Mouse (Mus musculus): ENCODE measurements around the gene Slc30a10. TPM values are rescaled to one million over a fixed set of nuclear protein-coding genes. Genes with fewer than 3 reads are reported as not detected.
A peak's percentile ranks its signal among the peaks of the same experiment; 100 is the strongest.

Slc30a10 gene
- polyA plus RNA-seq, 1 experiment from 2014 or later: 3.5 TPM

GRCm38 (mm10) chr1:185502550-185502949, 47.9 kb downstream of the Slc30a10 start:
- Histone ChIP-seq H3K4me1 (no peaks in the 10 kb centered on the region), H3K27ac (no peak overlapping the region), H3K9me3 (no peaks in the 10 kb centered on the region), H3K27me3 (ENCODE audit: insufficient read depth, poor library complexity, severe bottlenecking) (no peaks in the 10 kb centered on the region), H3K36me3 (no peaks in the 10 kb centered on the region), H3K4me3 (no peak overlapping the region)
- no peak for DNase-seq (ENCODE audit: low spot score)
- WGBS: 62% methylated on average over 6 of the region's 6 CpGs

DNA sequence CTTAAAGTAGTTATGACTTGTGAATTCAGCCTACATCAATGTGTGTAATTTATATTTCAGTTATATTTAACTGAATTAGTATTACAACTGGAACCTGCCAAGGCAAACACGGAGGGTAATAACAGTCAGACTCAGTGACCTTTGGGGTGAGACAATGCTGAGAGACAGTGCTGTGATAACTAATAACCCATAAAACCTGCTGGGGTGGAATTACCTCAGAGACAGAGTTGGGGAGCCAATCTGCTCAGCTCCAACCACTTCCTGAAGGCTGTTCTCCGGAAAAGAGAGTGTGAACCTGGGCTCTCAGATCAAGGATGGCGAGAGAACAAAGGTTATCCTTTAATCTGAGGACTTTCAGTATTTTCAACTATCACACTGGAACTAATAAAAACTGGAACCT, 54.4 kb downstream of the Slc30a10 start:
- Histone ChIP-seq H3K4me1 (no peaks in the 10 kb centered on the region), H3K27me3 (ENCODE audit: insufficient read depth, poor library complexity, severe bottlenecking) (no peaks in the 10 kb centered on the region), H3K9me3 (no peaks in the 10 kb centered on the region), H3K27ac (no peak overlapping the region), H3K36me3 (no peaks in the 10 kb centered on the region), H3K4me3 (no peak overlapping the region)
- 76% methylated on average over 3 of the region's 3 CpGs for WGBS
- DNase-seq (ENCODE audit: low spot score): no peak

DNA sequence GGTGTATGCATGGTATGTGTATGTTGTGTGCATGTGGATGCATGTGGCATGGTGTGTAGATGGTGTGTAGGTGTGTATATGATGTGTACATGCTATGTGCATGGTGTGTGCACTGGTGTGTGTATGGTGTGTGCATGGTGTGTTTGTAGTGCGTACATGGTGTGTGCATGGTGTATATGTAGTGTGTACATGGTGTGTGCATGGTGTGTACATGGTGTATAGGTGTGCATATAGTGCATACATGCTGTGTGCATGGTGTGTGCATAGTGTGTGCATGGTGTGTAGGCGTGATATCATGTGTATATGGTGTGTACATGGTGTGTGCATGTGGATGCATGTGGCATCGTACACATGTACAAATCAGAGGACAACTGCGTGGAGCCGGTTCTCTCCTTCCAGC, 56.7 kb downstream of the Slc30a10 start:
- H3K27me3 ChIP-seq (ENCODE audit: insufficient read depth, poor library complexity, severe bottlenecking): no peaks in the 10 kb centered on the region
- no peak overlapping the region for H3K27ac ChIP-seq
- peaks cover 6% of the 10 kb centered on the region for H3K4me1 ChIP-seq
- 92% methylated on average over 5 of the region's 5 CpGs for WGBS
- DNase-seq (ENCODE audit: low spot score): no peak
- H3K4me3 ChIP-seq: no peak overlapping the region
- no peaks in the 10 kb centered on the region for H3K9me3 ChIP-seq
- no peaks in the 10 kb centered on the region for H3K36me3 ChIP-seq

- Histone ChIP-seq H3K9me3 (no peaks in the 10 kb centered on the region), H3K4me3 (peak overlapping the region; percentile 35; the same call in 1 of the 2 replicates), H3K27me3 (ENCODE audit: insufficient read depth, poor library complexity, severe bottlenecking) (no peaks in the 10 kb centered on the region), H3K36me3 (no peaks in the 10 kb centered on the region), H3K4me1 (peaks cover 13% of the 10 kb centered on the region), H3K27ac (peak overlapping the region; percentile 71)
- peak; percentile 95 for DNase-seq (ENCODE audit: low spot score)
- 32% methylated on average over 14 of the region's 14 CpGs for WGBS
Measured at GRCm38 (mm10) chr1:185515526-185515979, 60.9 kb downstream of the Slc30a10 start.

DNA sequence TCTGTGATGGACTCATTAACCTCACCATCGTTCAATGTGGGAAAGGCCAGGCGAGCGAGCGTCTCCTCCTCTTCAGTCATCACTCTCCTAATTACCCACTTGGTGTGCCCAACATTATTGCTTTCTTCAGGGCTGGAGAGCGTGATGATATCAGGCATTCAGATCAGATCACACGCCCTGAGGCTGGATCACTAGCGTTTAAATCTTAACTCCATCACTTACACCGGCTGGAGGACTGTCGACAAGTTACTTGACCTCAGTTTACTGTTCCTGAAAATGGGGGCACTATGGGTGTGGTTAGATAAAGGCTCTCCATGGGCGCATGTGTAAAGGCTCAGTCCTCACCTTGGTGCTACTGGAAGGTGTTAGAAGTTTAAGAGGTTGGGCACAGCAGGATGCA, 61.4 kb downstream of the Slc30a10 start:
- no peaks in the 10 kb centered on the region for H3K27me3 ChIP-seq (ENCODE audit: insufficient read depth, poor library complexity, severe bottlenecking)
- 0 out of 2 replicates have a peak overlapping the region, but pooled peaks have one; percentile 35 for H3K4me3 ChIP-seq
- WGBS: 45% methylated on average over 10 of the region's 10 CpGs
- peaks cover 13% of the 10 kb centered on the region for H3K4me1 ChIP-seq
- peak overlapping the region; percentile 47; the same call in 1 of the 2 replicates for H3K27ac ChIP-seq
- DNase-seq (ENCODE audit: low spot score): no peak
- no peaks in the 10 kb centered on the region for H3K9me3 ChIP-seq
- H3K36me3 ChIP-seq: no peaks in the 10 kb centered on the region

- H3K36me3 ChIP-seq: no peaks in the 10 kb centered on the region
- peaks cover 13% of the 10 kb centered on the region for H3K4me1 ChIP-seq
- 12% methylated on average over 3 of the region's 5 CpGs for WGBS
- H3K4me3 ChIP-seq: no peak overlapping the region
- no peaks in the 10 kb centered on the region for H3K9me3 ChIP-seq
- no peaks in the 10 kb centered on the region for H3K27me3 ChIP-seq (ENCODE audit: insufficient read depth, poor library complexity, severe bottlenecking)
- peak overlapping the region; percentile 69; the same call in 1 of the 2 replicates for H3K27ac ChIP-seq
- no peak for DNase-seq (ENCODE audit: low spot score)
Measured at GRCm38 (mm10) chr1:185517566-185517965, 62.9 kb downstream of the Slc30a10 start.

Other genes with a start within 250 kb of the Slc30a10 start
- 31.7 and 43.8 TPM in 2 replicates for gene Iars2, start 125.5 kb upstream of the Slc30a10 start, polyA plus RNA-seq (2016; fragmentation: Nextera tagmentation; extraction: Ambion mirVana)
- 38.5 and 39.9 TPM in 2 replicates for gene Bpnt1, start 122.7 kb upstream of the Slc30a10 start, polyA plus RNA-seq (2016; fragmentation: Nextera tagmentation; extraction: Ambion mirVana)
- gene Eprs, start 91.8 kb upstream of the Slc30a10 start, polyA plus RNA-seq (2016; fragmentation: Nextera tagmentation; extraction: Ambion mirVana): 135 and 151 TPM in 2 replicates

Data from heart, embryonic 10.5 days (tissue).